Mouse (Mus musculus): ENCODE results near the gene Mrgpra2b.
"Not testable (repeated sequence)": the region's sequence is repeated elsewhere in the genome, so short reads cannot be mapped to it uniquely, and the experiment has no call there.

The Mrgpra2b gene

DNA sequence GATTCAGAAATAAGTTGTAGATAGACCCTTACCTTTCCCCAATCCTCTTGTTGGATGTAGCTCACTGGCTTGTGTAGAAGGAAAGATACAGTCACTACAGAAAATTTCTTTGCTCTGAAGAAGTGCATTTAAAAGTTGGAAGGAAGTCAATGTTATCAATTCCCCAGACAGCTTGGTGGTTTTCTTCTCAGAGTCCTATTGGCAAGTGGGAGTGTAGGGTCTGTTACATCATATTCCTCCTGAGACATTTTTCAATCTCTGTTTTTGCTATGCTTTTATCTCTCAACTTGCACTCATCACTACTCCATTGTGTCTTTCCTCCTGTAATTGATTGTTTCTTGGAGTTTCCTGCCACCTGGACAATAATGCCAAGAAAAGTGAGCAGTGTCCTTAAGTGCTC, at the start of gene Mrgpra2b:
TSS of gene Mrgpra2b (minus strand) at position 101 of the 400 bp plus-strand sequence.
- no peak for DNase-seq (ENCODE audit: low read depth, low spot score)

DNA sequence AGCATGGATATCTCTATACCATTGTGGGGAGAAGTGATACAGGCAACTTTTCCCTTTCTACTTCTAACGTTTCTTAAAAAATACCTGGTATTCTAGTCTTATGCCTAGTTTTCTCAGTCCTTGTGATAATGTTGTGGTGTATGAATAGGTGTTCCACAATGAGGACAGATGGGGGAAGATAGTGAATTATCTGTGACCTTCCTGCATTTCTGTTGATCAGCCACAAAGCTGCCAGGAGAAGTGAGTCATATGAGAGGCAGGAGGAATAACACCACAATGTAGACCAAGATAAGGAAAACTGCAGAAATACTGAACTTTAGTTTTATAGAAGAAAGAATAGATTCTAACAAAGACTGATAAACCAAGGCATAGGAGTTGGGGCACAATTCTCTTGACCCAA, 12.3 kb downstream of the Mrgpra2b start:
- no peak for DNase-seq (ENCODE audit: low read depth, low spot score)

DNA sequence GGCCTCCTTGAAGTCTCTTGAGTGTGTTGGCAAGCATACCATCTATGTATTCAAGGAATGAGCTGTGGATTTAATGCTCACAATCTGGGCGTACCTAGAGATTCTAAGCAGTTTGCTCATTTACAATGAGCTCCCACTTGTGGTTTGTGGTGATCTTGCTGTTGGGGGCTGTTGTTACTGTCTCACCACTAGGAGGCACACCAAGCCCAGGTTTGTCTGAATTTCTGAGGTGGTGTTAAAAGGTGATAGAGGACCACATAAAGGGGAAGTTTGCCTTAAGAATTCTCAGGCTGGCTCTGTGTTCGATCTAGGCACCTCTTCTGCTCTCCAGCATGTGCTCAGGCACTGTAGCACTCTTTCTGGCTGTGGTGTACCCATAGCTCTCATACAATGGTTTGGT, 13.6 kb downstream of the Mrgpra2b start:
- no peak for DNase-seq (ENCODE audit: low read depth, low spot score)

DNA sequence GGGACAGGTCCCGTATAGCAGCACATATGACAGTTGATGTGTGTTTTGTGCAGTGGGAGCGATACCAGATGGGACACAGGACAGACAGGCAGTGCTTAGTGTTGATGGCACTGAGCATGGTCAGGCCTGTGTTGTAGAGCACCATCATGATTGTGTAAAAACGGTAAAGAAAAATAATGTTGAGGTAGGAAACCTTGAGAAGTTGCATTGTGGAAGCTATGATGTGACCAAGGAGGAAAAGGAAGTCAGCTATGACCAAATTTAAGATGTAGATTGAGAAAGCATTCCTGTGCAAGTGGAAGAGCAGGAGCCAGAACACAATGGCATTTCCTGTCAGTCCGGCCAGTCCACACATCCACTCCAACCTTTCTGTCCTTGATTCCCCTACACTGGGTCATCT, 25.7 kb downstream of the Mrgpra2b start:
- DNase-seq (ENCODE audit: low read depth, low spot score), result no peak

DNA sequence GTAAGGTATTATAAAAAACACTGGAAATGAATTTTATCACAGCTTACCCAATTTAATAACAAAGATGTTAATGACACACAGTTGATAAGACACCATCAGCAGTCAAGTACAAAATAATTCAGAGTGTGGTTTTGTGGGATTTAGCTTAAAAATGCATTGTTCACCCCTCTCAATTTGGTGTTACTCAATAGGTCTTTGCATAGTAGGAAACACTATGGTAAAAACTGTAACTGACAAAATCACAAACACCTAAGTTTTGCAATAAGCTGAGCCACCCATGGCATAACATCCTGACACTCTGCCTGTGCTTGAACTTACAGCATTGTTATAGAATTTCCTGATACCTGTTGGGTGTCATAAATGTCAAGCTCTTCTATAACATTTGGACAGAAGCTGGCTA, 37.4 kb downstream of the Mrgpra2b start:
- not testable (repeated sequence) for DNase-seq (ENCODE audit: low read depth, low spot score)

DNA sequence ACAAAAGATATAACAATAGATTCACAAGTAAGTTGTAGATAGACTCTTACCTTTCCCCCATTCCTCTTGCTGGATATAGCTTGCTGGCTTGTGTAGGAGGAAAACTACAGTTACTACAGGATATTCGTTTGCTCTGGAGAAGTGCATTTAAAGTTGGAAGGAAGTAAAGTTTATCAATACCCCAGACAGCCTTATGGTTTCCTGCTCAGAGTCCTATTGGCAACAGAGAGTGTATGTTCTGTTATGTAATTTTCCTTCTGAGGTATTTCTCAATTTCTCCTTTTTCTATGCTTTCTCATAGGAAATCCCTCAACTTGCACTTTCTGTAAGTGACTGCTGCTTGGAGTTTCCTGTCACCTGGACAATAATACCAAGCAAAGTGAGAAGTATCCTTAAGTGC, 39.2 kb downstream of the Mrgpra2b start:
- not testable (repeated sequence) for DNase-seq (ENCODE audit: low read depth, low spot score)

DNA sequence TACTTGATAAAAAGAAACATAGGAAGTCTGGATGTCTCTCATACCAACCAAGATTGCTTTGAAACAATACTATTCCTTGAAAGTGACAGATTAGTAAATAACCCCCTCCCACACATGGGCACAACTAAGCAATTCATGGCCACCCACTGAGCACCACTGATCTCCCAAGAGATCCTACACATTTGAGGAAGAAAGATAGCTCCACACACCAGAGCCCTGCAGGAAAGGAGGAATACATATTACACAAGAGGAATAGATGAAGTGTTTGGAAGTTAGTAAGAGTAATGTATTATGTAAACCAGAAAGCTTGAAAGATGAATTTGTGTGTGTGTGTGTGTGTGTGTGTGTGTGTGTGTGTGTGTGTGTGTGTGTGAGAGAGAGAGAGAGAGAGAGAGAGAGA, 45.5 kb downstream of the Mrgpra2b start:
- not testable (repeated sequence) for DNase-seq (ENCODE audit: low read depth, low spot score)

DNA sequence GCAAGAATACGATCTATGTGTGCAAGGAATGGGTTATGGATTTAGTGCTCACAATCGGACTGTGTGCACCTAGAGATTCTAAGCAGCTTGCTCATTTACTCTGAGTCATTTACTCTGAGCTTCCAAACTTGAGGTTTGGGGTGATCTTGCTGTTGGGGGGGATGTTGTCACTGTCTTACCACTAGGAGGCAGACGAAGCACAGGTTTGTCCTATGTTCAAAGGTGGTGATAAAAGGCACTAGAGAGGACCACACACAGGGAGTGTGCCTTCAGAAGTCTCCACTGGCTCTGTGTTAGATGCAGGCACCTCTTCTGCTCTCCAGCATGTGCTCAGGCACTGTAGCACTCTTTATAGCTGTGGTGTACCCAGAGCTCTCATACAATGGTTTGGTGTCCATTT, 54.8 kb downstream of the Mrgpra2b start:
- DNase-seq (ENCODE audit: low read depth, low spot score), result not testable (repeated sequence)

DNA sequence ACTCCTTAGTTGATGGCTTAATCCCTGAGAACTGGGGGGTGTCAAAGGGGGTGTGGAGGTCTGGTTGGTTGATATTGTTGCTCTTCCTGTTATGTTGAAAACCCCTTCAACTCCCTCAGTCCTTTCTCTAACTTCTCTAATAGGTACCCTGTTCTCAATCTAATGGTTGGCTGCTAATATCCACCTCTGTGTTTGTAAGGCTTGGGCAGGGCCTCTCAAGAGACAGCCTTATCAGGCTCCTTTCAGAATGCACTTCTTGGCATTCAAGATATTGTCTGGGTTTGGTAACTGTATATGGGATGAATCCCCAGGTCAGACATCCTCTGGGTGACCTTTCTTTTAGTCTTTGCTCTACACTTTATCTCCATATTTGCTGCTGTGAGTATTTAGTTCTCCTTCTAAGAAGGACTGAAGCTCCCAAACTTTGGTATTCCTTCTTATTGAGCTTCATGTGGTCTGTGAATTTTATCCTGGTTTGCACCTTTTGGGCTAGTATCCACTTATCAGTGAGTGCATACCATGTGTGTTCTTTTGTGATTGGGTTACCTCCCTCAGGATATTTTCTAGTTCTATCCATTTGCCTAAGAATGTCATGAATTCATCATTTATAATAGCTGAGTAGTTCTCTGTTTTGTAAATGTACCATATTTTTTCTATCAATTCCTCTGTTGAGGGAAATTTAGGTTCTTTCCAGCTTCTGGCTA, 63.2 kb downstream of the Mrgpra2b start:
- not testable (repeated sequence) for DNase-seq (ENCODE audit: low read depth, low spot score)

DNA sequence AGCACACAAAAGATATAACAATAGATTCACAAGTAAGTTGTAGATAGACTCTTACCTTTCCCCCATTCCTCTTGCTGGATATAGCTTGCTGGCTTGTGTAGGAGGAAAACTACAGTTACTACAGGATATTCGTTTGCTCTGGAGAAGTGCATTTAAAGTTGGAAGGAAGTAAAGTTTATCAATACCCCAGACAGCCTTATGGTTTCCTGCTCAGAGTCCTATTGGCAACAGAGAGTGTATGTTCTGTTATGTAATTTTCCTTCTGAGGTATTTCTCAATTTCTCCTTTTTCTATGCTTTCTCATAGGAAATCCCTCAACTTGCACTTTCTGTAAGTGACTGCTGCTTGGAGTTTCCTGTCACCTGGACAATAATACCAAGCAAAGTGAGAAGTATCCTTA, 76.6 kb downstream of the Mrgpra2b start, which contains the start of gene Mrgpra2a:
TSS of gene Mrgpra2a (minus strand) at position 125 of the 400 bp plus-strand sequence.
- not testable (repeated sequence) for DNase-seq (ENCODE audit: low read depth, low spot score)

DNA sequence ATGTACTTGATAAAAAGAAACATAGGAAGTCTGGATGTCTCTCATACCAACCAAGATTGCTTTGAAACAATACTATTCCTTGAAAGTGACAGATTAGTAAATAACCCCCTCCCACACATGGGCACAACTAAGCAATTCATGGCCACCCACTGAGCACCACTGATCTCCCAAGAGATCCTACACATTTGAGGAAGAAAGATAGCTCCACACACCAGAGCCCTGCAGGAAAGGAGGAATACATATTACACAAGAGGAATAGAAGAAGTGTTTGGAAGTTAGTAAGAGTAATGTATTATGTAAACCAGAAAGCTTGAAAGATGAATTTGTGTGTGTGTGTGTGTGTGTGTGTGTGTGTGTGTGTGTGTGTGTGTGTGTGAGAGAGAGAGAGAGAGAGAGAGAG, 82.9 kb downstream of the Mrgpra2b start:
- DNase-seq (ENCODE audit: low read depth, low spot score), result not testable (repeated sequence)

DNA sequence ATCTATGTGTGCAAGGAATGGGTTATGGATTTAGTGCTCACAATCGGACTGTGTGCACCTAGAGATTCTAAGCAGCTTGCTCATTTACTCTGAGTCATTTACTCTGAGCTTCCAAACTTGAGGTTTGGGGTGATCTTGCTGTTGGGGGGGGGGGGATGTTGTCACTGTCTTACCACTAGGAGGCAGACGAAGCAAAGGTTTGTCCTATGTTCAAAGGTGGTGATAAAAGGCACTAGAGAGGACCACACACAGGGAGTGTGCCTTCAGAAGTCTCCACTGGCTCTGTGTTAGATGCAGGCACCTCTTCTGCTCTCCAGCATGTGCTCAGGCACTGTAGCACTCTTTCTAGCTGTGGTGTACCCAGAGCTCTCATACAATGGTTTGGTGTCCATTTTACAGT, 92.2 kb downstream of the Mrgpra2b start:
- DNase-seq (ENCODE audit: low read depth, low spot score), result not testable (repeated sequence)

DNA sequence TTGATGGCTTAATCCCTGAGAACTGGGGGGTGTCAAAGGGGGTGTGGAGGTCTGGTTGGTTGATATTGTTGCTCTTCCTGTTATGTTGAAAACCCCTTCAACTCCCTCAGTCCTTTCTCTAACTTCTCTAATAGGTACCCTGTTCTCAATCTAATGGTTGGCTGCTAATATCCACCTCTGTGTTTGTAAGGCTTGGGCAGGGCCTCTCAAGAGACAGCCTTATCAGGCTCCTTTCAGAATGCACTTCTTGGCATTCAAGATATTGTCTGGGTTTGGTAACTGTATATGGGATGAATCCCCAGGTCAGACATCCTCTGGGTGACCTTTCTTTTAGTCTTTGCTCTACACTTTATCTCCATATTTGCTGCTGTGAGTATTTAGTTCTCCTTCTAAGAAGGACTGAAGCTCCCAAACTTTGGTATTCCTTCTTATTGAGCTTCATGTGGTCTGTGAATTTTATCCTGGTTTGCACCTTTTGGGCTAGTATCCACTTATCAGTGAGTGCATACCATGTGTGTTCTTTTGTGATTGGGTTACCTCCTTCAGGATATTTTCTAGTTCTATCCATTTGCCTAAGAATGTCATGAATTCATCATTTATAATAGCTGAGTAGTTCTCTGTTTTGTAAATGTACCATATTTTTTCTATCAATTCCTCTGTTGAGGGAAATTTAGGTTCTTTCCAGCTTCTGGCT, 100.7 kb downstream of the Mrgpra2b start:
- DNase-seq (ENCODE audit: low read depth, low spot score), result not testable (repeated sequence)

Measured in telencephalon, adult 2 months (tissue).